In genomic region chr10:95725910-95726309, GRCm38 (mm10) we compare ENCODE assay signal across 10 mouse cellular contexts. TPM values are rescaled to one million over a fixed set of nuclear protein-coding genes. Genes with fewer than 3 reads are reported as not detected.
DNase-seq lines count a peak whose midpoint lies in the region; ATAC-seq lines count a peak whose summit lies in the region.
"Had no signal": no experiment of that assay in that cellular context is flagged by ENCODE, and none has a peak within 500 bp of the region (broad histone marks: within the 10 kb centered on the region; RNA-seq: fewer than 3 reads in every experiment).

No protein-coding gene starts in this region.

- peak; percentile 72; the same call in 1 of the 2 replicates for ATAC-seq in hindbrain, embryonic 15.5 days (ENCODE audit: low FRiP score, low read depth)
- no peak for ATAC-seq in hindbrain, embryonic 12.5 days (ENCODE audit: low FRiP score)
- no peak for ATAC-seq in megakaryocyte-erythroid progenitor cell, adult 5-6 weeks (replicated peaks; ENCODE audit: low FRiP score, low TSS enrichment, poor library complexity, severe bottlenecking)

- H3K9ac ChIP-seq in hindbrain, embryonic 15.5 days = no peak overlapping the region
- no peak overlapping the region for H3K9ac ChIP-seq in hindbrain, embryonic 12.5 days
- H3K9ac ChIP-seq: midbrain, embryonic 12.5 days had no signal

- 42% methylated on average over 5 of the region's 5 CpGs for WGBS in hindbrain, embryonic 15.5 days
- WGBS in hindbrain, embryonic 12.5 days = 70% methylated on average over 5 of the region's 5 CpGs
- 84% methylated on average over 5 of the region's 5 CpGs for WGBS in limb, embryonic 10.5 days

- H3K27ac ChIP-seq in hindbrain, embryonic 15.5 days (replicated peaks) = peak overlapping the region; percentile 56; the same call in 1 of the 2 replicates
- no peak overlapping the region for H3K27ac ChIP-seq in hindbrain, embryonic 12.5 days
- H3K27ac ChIP-seq in limb, embryonic 10.5 days = 0 out of 2 replicates have a peak overlapping the region, but pooled peaks have one; percentile 9
- H3K27ac ChIP-seq: midbrain, embryonic 12.5 days had no signal

- H3K4me2 ChIP-seq in hindbrain, embryonic 15.5 days = no peak overlapping the region
- no peak overlapping the region for H3K4me2 ChIP-seq in hindbrain, embryonic 12.5 days (replicated peaks)
- H3K4me2 ChIP-seq: midbrain, embryonic 12.5 days had no signal

- H3K4me1 ChIP-seq in hindbrain, embryonic 15.5 days (replicated peaks) = peaks cover 11% of the 10 kb centered on the region; the same call in 1 of the 2 replicates
- H3K4me1 ChIP-seq in hindbrain, embryonic 12.5 days = peaks cover 8% of the 10 kb centered on the region; the same call in 1 of the 2 replicates
- H3K4me1 ChIP-seq in limb, embryonic 10.5 days = peaks cover 37% of the 10 kb centered on the region

- DNase-seq in brain, embryonic 18.5 days (ENCODE audit: low read depth, low spot score) = peak; percentile 6
- peak; percentile 33 to 59 for DNase-seq in gastrocnemius, adult 8-10 months (ENCODE audit: low spot score in 2 of 2)
- peak; percentile 95 for DNase-seq in kidney, adult 9 months
- DNase-seq in limb, embryonic 10.5 days (ENCODE audit: low spot score) = no peak
- no peak for DNase-seq in thymus, postnatal 36 days

- H3K4me3 ChIP-seq in hindbrain, embryonic 15.5 days = no peak overlapping the region
- H3K4me3 ChIP-seq in hindbrain, embryonic 12.5 days = no peak overlapping the region
- H3K4me3 ChIP-seq in limb, embryonic 10.5 days = no peak overlapping the region
- H3K4me3 ChIP-seq: midbrain, embryonic 12.5 days had no signal

- H3K36me3 ChIP-seq in hindbrain, embryonic 15.5 days = no peaks in the 10 kb centered on the region
- no peaks in the 10 kb centered on the region for H3K36me3 ChIP-seq in hindbrain, embryonic 12.5 days
- H3K36me3 ChIP-seq in limb, embryonic 10.5 days = no peaks in the 10 kb centered on the region
- H3K36me3 ChIP-seq: midbrain, embryonic 12.5 days had no signal

- no peaks in the 10 kb centered on the region for H3K27me3 ChIP-seq in hindbrain, embryonic 15.5 days
- H3K27me3 ChIP-seq in hindbrain, embryonic 12.5 days = no peaks in the 10 kb centered on the region
- H3K27me3 ChIP-seq in limb, embryonic 10.5 days (ENCODE audit: low read depth, poor library complexity, severe bottlenecking) = no peaks in the 10 kb centered on the region
- H3K27me3 ChIP-seq: CH12.LX; midbrain, embryonic 12.5 days had no signal

- H3K9me3 ChIP-seq in hindbrain, embryonic 15.5 days = no peaks in the 10 kb centered on the region
- no peaks in the 10 kb centered on the region for H3K9me3 ChIP-seq in hindbrain, embryonic 12.5 days (replicated peaks)
- no peaks in the 10 kb centered on the region for H3K9me3 ChIP-seq in limb, embryonic 10.5 days (replicated peaks)
- H3K9me3 ChIP-seq: midbrain, embryonic 12.5 days had no signal

RNA-seq across cellular contexts. Expression of gene Anapc15-ps, which starts 52.7 kb away (rescaled TPM):
- polyA plus RNA-seq in hindbrain, embryonic 15.5 days (2015; fragmentation: Nextera tagmentation; extraction: Ambion mirVana) = not detected in 2 replicates
- not detected in 2 replicates for polyA plus RNA-seq in hindbrain, embryonic 12.5 days (2016; fragmentation: Nextera tagmentation; extraction: Ambion mirVana)
- not detected for total RNA-seq in gastrocnemius, adult 8-10 months (2022)
- polyA plus RNA-seq in limb, embryonic 10.5 days (2016; fragmentation: Nextera tagmentation; extraction: Ambion mirVana) = not detected in 2 replicates
- total RNA-seq in megakaryocyte-erythroid progenitor cell, adult 5-6 weeks (2014; fragmentation: Nextera tagmentation) = not detected in 2 replicates
- 0.56 and 1.1 TPM in 2 replicates for total RNA-seq in megakaryocyte-erythroid progenitor cell, adult 5-6 weeks (2017)
- polyA plus RNA-seq: midbrain, embryonic 12.5 days had no signal

Comparison
In these comparisons a context has a peak if more than half of its experiments do, and no peak if none do; other contexts are left out.
1. DNase-seq: peak in brain, embryonic 18.5 days (single experiment), gastrocnemius, adult 8-10 months (2 of 2) and kidney, adult 9 months (single experiment); none in limb, embryonic 10.5 days (single experiment) and thymus, postnatal 36 days (0 of 2).